14 mouse cellular contexts compared by ENCODE assay signal in genomic region chr11:117710815-117711294, GRCm38 (mm10). TPM values are rescaled to one million over a fixed set of nuclear protein-coding genes. Genes with fewer than 3 reads are reported as not detected.
DNase-seq lines count a peak whose midpoint lies in the region; ATAC-seq and TF ChIP-seq lines count a peak whose summit lies in the region.
"Had no signal": no experiment of that assay in that cellular context is flagged by ENCODE, and none has a peak within 500 bp of the region (broad histone marks: within the 10 kb centered on the region; RNA-seq: fewer than 3 reads in every experiment).

No protein-coding gene starts in this region.

- 88% methylated on average over 2 of the region's 2 CpGs for WGBS in lung, embryonic 14.5 days
- WGBS in lung, adult 2 months: 50% methylated on average over 2 of the region's 2 CpGs

- no peak overlapping the region for H3K4me2 ChIP-seq in lung, embryonic 14.5 days
- H3K4me2 ChIP-seq: hindbrain, embryonic 12.5 days; limb, embryonic 13.5 days had no signal

- TF ChIP-seq CTCF in lung, embryonic 14.5 days (IDR thresholded peaks at IDR 0.05; ENCODE audit: low read depth): no peak
- no peak for TF ChIP-seq CTCF in lung, adult 2 months (IDR thresholded peaks at IDR 0.05; ENCODE audit: insufficient read depth, low read length)

- no peaks in the 10 kb centered on the region for H3K27me3 ChIP-seq in lung, embryonic 14.5 days (ENCODE audit: insufficient read depth, low read length)
- H3K27me3 ChIP-seq: hindbrain, embryonic 12.5 days; limb, embryonic 13.5 days had no signal

- ATAC-seq in lung, embryonic 14.5 days (ENCODE audit: insufficient read depth): no peak
- ATAC-seq: forebrain, embryonic 14.5 days; intestine, postnatal 0 days had no signal

- no peak overlapping the region for H3K27ac ChIP-seq in lung, embryonic 14.5 days (ENCODE audit: low read depth)
- H3K27ac ChIP-seq: hindbrain, embryonic 12.5 days; limb, embryonic 13.5 days; macrophage had no signal

- no peaks in the 10 kb centered on the region for H3K9me3 ChIP-seq in lung, embryonic 14.5 days (ENCODE audit: low read depth, low read length)
- H3K9me3 ChIP-seq: hindbrain, embryonic 12.5 days; limb, embryonic 13.5 days had no signal

- no peaks in the 10 kb centered on the region for H3K4me1 ChIP-seq in lung, embryonic 14.5 days (ENCODE audit: insufficient read depth)
- peaks cover 4% of the 10 kb centered on the region; the same call in 1 of the 2 replicates for H3K4me1 ChIP-seq in lung, adult 2 months (ENCODE audit: control insufficient read depth, insufficient read depth, low read length)

- H3K9ac ChIP-seq in lung, embryonic 14.5 days: no peak overlapping the region
- H3K9ac ChIP-seq: hindbrain, embryonic 12.5 days; limb, embryonic 13.5 days had no signal

- peak; percentile 38 for DNase-seq in gastrocnemius, postnatal 25 days
- no peak for DNase-seq in gastrocnemius, postnatal 4 days (ENCODE audit: low spot score in 2 of 2)
- peak; percentile 31 for DNase-seq in lung, embryonic 14.5 days
- no peak for DNase-seq in lung, adult 2 months
- peak; percentile 76 to 81 for DNase-seq in heart, adult 9 months (ENCODE audit: low spot score in 2 of 2)
- peak; percentile 64 for DNase-seq in lung, postnatal 10 days
- DNase-seq in cerebellum, adult 11 months: no peak
- no peak for DNase-seq in layer of hippocampus, adult 9-10 months (ENCODE audit: low spot score)
- DNase-seq: cerebellum, adult 2 months had no signal

- TF ChIP-seq POLR2A in lung, adult 2 months (IDR thresholded peaks at IDR 0.05; ENCODE audit: borderline replicate concordance, extremely low read depth, low read depth, low read length): no peak

- peaks cover 19% of the 10 kb centered on the region for H3K36me3 ChIP-seq in lung, embryonic 14.5 days (ENCODE audit: insufficient read depth)

- H3K4me3 ChIP-seq in lung, embryonic 14.5 days (ENCODE audit: low read depth, low read length): no peak overlapping the region
- no peak overlapping the region for H3K4me3 ChIP-seq in lung, adult 2 months (replicated peaks; ENCODE audit: extremely low read depth, low read depth, low read length)
- H3K4me3 ChIP-seq: hindbrain, embryonic 12.5 days; limb, embryonic 13.5 days had no signal

RNA-seq across cellular contexts. Expression of gene Tnrc6c, which starts 56.8 kb away (rescaled TPM):
- total RNA-seq in gastrocnemius, postnatal 25 days (2021): 10 to 100 TPM; 17.2 to 18.2 TPM
- 10 to 100 TPM; 33.0 to 34.2 TPM for total RNA-seq in gastrocnemius, postnatal 4 days (2021)
- 10.9 and 11.6 TPM in 2 replicates for polyA plus RNA-seq in lung, embryonic 14.5 days (2014; fragmentation: Nextera tagmentation; extraction: Ambion mirVana)
- 21.3 and 22.4 TPM in 2 replicates for polyA plus RNA-seq in lung, adult 2 months (2012; rRNA removed)

Comparison
In these comparisons a context has a peak if more than half of its experiments do, and no peak if none do; other contexts are left out.
1. DNase-seq: peak in gastrocnemius, postnatal 25 days (single experiment), lung, embryonic 14.5 days (single experiment), heart, adult 9 months (2 of 2) and lung, postnatal 10 days (single experiment); none in gastrocnemius, postnatal 4 days (0 of 2), lung, adult 2 months (single experiment), cerebellum, adult 11 months (single experiment) and layer of hippocampus, adult 9-10 months (single experiment).